Mouse (Mus musculus) thymus, postnatal 10 days (tissue): ENCODE measurements around the gene 1810062G17Rik.
A peak's percentile ranks its signal among the peaks of the same experiment; 100 is the strongest.

Experiments used
- DNase-seq, 2 experiments: peaks; one replicate each; pipeline ENCODE4 v3.0.0; 2021; ENCODE audit warnings: low spot score in 2 of 2

1810062G17Rik gene

DNA sequence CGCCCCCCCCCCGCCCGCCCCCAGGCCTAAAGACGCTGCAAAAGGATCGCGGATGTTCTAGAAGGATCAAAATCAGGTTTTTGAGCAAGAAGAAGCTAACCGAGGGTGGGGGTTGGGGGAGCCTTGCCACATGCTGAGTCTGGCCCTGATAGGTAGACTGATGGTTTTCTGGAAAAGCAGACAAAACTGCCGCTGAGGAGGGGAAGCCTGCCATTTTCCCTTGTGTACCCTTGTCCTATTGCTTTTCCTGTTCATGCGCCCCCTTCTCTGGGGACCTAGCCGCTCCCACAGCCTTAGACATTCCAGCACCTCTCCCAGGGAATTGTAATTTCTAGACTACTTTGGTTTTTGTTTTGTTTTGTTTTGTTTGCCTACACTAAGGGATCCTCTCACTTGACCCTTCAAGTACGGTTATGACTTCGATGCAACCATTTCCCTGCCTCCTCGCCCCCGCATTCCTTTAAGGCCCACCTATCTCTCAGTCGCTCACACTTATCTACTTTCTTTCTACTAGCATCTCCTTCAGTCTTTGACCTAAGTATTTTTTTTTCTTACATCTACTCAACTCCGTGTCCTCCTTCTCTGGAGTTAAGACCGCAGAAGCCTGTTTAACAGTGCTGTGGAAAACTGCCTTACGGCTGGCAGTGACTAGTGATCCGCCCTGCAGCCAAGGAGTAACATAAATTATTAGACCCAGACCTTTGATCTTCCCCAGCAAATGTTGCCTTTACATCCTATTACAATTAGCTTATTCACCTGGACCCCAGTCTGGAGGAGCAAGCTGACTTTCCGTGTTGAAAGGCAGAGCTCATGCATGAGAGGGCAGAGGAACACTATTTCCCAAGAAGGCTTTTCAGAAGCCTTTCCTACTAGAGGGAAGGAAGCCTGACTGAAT lies 771 bp downstream of the 1810062G17Rik start:
- DNase-seq = peak; percentile 57 to 62

DNA sequence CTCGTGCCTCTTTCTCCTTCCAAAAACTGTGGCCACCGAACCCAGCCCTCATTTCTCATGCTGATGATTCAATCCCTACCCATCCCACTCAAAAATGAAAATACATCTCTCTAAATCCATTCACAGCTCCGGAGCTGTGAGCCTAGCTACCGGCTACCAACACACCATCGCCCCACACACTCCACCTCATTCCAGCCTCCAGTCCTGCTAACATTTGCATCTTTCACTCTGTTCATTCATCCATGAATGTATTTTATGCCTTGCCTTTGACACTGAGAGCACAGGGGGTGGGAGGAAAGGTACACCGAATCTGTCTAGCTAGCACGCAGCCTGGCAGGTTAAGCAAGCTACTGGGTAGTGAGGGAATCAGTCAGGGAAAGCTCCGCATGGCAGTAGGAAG lies 3.0 kb downstream of the 1810062G17Rik start:
- no peak for DNase-seq

DNA sequence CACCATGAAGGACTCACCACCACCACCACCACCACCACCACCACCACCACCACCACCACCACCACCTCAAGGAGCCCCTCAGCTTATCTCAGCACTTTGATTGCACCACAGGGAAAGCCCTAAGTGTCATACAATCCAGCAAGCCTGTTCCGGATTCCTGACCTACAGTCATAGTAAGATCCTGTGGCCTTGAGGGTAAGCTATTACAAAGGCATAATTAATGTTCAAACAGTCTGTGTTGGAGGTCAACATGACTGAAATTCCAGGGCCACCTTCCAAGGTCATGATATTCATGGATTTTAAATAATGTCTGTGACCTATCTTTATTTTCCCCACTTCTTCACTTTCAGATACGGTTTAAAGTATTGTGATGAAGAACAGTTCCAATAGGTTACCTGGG lies 4.7 kb downstream of the 1810062G17Rik start:
- no peak for DNase-seq

DNA sequence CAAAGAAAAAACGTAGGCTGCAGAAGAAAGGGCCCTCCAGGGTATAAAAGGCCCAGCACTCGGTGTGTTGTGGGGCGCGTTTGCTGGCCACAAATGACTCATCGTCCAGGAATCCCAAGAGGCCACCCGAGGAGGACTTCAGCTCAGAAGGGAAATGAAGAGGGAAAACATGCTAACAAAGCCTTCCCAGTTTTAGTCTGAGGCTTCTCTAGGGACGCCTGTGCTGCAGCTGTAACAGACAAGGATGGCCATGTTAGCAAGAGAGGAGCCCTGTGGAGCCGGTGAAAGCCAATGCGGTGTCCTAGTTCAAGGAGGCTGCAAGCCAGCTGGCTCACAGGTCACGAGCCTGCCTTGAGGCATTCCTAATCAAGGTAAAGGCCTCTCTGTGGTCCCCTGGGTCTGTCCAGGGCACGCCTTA lies 6.0 kb downstream of the 1810062G17Rik start:
- DNase-seq = no peak

DNA sequence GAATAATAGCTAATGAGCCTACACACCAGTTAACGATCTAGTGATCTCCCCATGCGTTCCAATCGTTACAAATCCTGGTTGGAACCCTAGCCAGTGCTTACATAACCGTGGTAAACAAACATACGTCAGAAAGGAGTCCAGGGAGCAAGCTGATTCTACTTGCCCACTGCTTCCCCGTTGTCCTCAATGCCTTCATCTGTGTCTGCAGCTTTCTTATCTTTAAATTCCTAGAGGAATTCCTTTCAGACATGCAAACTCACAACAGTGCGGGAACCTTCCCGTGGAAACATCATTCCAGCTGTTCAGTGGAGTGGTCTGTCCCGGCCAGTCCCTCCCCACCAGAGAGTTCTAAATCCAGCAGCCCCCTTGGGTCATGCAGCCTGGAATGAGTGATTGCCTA lies 7.2 kb downstream of the 1810062G17Rik start:
- no peak for DNase-seq

DNA sequence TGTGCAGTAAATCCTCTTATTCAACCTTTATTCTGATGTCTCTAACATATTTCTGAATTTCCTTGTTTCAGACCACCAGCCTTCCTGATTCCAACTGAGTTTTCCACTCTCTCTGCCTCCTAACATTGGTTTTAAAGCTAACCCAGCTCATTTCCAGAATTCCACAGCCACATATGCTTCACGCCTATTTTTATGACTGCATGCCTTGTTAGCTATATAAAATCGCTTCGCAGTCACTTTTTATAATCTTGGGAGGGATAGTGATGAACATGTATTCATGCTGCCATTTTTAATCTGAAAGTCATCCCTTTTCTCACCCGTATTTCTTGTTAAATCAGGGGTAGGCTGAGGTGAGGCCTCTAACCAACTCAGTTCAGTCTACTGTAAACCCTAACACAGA lies 8.6 kb downstream of the 1810062G17Rik start:
- no peak for DNase-seq

DNA sequence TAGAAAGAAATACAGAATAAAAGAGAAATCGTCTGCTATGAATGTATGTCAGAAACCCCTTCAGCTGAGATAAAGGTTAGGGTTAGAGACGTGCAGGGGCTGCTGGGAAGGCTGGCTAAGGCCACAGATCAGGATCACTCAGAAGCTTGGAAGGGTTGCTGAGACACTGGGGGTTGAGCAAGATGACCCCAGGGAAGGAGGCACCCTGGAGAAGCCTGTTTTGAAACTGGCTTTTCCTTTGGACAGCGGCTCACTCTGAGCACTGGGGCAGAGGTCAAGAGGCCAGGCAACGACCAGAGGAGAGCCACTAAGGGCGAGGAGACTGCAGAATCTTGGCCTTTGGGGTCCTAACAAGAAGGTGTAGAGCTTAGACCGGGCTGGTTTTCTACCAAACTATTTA lies 10.4 kb downstream of the 1810062G17Rik start:
- no peak for DNase-seq

DNA sequence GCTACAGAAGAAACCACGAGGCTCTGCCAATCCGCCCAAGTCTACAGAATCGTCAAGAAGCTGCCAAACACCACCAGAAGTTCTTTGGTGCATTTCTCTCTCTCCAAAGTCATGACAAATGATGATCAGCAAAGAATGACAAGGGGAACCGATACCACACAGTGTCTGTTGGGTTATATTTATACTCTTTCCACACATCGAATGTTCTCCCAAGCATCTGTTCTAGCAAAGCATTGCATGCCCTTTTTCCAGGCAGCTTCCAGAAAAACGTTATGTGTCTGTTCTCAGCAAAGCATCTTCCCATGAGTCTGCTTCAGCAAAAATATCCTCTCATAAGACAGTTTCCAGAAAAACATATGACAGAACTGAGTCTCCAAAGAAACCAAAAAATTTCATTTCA lies 11.1 kb downstream of the 1810062G17Rik start:
- no peak for DNase-seq

DNA sequence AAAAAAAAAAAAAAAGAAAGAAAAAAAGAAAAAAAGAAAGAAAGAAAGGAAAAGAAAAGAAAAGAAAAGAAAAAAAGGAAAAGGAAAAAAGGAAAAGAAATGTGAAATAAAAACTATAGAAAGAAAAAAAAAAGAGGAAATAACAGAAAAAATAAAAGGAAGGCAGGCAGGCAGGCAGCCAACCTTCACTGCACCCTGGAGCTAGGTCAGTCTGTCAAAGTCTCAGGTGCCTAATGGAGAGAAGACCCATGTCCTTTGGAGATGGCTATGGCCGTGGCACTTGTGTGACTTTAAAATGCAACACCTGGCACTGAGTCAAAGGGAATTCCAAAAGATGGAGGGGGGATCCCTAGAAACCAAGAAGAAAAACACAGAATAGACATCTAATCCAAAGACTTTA lies 12.6 kb downstream of the 1810062G17Rik start:
- no peak for DNase-seq

DNA sequence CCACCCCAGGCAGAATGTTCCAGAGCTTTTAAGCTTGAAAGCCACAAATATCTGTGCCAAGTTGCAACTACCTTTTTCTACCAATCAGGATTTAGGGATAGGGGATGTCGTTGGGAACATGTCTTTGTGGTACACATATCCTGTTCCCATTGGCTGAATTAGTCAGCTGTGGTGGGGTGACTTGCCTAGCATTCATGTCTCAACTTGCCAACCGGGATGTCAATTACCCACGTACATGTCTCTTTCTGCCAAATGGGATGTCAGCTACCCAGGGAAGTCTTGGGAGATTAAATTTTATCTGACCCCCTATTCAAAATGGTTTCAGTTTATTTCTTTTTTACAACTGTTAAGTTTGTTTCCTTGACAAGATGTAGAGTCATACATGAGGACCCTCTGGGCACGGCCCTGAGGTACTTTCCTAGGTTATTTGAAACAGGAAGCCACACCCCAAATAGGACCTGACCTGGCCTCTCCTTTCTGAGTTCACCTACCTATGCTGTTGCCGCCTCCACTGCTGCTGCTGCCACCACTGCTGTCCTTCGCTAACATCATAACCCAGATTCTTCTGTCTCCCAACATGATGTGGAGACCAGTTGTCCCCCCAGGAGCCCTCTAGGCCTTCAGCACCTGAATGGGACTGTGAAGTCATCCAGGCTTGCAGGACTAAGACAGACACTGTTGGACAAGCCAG lies 13.3 kb downstream of the 1810062G17Rik start:
- DNase-seq = no peak

DNA sequence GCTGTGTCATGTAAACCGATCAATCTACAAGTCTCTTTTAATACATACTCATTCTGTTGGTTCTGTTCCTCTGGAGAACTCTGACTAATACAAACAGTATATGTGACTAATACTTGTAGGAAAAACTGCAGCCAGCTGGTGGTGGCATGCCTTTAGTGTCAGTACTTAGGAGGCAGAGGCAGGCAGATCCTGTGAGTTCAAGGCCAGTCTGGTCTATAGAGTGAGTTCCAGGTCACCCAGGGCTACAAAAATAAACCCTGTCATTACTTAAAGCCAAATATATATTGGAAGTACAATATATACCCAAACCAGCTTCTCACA lies 13.8 kb downstream of the 1810062G17Rik start:
- no peak for DNase-seq

DNA sequence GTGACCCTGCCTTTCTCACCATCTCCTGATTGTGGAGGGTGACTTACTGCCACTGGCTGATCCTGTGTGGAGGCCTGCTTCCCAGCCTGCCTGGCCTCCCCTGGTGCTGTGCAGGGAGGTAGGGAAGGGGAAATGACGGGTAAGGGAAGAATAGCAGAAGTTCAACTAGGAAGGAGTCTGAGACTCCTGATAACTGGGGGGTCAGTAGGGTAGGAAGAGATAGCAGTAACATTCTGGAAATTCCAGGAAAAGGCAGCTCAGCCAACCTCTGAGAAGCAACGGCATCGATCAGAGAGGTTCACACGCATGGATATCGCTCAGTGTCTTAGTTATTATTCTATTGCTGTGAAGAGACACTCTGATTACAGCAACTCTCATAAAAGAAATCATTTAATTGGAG lies 15.8 kb downstream of the 1810062G17Rik start:
- no peak for DNase-seq

DNA sequence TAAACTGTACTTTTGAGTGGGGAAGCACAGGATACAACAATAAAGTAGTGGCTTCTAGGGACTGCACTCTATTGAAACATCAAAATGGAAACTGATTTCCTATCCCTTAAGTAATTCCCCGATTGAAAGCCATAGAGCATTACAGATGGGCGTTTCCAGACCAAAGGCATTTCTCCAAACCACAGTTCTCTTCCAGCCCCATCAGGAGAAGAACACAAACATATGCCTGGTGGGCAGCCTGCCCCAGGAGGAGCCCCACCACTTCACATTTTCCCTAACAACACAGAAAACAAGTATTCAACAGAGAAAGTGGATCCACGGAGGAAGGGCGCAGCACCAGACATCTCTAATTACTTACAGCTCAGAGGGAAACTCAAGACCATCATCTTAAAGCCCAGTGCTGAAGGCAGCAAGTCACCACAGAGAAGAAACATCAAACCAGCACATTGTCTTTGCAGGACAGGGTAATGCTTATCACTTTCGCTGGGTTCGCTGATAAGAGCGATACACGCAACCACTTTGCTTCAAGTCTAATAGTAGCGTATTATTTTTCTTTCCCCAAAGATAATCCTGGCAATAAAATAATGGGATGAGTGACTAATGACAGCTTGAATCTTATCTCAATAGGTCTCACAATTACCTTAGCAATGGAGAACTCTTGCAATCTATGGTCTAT lies 17.1 kb downstream of the 1810062G17Rik start:
- no peak for DNase-seq

DNA sequence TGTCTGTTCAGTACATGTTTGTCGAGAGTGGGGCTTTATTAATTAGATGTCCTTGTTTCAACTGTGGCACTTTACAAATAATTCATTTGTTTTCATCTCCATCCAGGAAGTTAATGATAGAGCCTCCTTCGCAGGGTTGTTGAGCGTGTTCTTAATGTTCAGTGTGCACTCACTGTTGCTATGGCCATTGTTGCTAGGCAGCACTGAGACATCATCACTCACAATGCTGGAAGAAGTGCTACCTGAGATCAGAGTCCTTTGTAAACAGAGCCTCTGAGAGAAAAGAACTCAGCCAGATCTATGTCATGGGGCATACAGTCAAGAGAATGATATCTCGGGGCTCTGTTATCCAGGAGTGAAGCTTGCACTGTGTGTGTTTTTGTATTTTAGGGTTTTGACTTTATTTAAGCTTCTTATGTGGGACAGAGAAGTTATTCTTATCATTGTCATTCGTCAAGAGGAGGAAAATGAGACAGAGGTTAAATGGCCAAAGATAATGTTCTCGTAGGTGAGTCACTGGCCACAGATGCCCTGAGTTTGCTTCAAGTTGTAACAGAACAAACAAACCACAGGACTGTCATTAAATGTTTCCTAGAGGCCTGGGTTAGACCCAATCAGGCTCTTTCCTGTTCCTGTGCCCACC lies 18.0 kb downstream of the 1810062G17Rik start:
- DNase-seq = no peak

DNA sequence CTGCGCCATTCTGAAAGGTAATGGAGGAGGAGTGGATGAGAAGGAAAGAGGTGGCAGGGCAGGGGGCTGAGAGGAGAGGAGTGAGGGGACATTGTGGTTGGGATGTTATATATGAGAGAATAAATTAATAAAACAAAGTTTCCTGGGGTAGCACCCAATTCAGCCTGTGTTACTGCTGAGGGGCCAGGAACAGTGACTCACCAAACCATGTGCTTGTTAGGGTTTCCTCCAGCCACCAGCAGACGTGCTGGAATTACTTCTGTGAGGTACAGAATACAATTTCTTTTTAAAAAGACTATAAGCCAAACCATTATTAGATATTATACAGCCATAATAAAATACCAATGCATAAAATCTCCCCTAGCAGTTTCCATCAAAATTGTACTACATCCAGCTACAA lies 18.9 kb downstream of the 1810062G17Rik start:
- no peak for DNase-seq

DNA sequence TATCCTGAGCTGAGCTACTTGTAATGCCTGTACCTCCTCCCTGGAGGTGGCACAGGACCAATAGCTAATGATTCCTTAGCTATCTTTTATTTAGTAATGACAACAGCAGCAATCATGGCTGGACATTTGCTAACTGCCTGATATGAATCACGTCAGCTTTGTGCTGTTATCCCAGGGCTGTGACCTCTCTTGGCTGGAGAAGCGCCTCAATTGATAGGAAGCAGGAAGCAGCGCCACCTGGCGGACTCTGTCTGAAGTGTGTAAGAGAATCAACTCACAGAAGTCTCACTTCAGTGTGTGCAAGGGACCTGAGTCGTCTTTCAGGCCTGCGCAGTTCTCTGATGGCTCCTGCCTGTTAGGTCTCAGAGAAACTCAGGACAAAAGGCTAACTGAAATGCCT lies 19.7 kb downstream of the 1810062G17Rik start:
- DNase-seq = peak; percentile 46 to 83

DNA sequence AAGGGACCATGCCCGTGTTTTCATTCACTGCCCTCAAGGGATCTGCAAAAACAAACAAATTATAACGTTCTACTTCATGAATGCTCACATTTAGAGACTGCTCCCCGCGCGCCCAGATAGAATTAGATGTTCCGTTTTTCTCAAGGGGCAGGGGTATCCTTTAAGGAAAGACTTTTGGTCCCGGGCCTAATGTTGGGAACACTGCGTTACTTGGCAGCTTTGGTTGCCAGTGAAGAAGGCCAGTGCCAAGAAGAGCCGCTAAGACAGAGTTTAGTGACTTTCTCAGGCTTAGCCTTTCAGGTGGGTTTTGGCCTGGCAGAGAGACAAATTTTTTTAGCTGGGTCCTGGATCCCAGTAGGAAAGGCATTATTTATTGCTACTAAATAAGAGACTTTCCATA lies 20.5 kb downstream of the 1810062G17Rik start:
- no peak for DNase-seq

DNA sequence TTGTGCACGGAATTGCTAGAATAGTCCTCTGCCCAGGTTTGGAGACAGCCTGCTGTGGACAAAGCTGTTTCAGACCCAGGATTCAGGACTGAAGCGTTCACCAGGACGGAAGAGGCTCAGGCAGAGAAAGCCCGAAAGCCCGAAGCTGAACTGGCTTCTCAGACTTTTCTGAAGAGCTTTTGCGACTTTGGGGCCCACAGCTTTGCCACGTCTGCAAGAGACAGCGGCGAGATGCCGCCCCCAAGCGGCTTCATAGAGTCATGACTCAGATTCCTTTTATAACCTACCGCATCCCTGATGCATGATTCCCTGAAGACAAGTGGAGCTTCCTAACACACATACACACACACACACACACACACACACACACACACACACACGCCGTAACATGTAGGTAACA lies 21.0 kb downstream of the 1810062G17Rik start:
- DNase-seq = peak in 1 of 2 experiments; percentile 65

DNA sequence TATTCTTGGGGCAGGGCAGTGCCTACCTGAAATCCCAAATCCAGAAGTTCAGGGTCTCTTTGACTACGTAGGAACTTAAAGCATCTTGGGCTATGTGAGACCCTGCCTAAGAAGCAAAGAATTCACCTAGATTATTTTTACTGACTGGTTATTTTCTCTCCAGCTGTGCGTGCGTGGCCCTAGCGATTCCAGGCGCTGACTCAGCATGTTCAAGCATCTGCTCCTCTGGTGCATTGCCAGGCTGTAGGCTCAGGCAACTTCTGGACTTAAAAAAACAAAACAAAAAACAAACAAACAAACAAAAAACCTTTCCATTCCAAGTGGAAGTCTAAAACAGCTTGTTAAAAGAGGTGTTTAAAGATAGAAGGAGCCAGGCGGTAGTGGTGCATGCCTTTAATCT lies 22.5 kb downstream of the 1810062G17Rik start:
- no peak for DNase-seq

DNA sequence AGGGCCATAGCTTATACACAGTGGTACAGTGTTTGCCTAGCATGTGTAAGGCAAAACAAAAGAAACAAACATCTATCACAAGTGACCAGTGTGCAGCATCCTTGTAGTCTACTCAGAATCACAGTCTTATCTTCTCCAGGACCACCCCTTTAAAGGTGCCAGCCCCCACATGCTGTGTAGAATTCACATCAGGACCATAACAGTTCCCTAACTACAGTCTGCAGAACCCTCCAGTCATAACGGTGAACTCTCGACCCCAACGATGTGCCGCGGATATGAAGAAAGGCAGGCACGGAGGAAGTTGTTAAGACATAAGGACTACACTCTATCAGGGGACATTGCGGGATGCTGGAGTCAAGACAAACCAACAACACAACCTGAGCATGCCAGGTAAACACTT lies 23.7 kb downstream of the 1810062G17Rik start:
- no peak for DNase-seq

DNA sequence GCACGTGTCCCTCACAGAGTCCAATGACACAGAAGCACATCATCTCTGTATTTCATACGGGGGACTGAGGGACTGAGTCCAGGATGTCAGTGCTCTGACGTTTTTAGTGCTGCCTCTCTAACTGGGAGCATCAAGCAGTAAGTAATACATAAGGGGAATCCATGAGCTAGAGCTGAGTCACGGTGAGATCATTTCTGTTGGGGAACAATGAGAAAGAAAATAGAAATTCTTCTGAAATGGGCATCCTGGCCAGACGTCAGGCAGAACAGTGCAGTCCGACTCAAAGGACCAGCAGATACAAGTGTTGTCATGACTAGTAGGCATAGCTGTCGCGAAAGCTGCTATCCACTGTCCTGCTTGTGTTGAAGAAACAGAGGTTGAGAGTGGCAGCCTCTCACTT lies 25.2 kb downstream of the 1810062G17Rik start:
- DNase-seq = no peak

DNA sequence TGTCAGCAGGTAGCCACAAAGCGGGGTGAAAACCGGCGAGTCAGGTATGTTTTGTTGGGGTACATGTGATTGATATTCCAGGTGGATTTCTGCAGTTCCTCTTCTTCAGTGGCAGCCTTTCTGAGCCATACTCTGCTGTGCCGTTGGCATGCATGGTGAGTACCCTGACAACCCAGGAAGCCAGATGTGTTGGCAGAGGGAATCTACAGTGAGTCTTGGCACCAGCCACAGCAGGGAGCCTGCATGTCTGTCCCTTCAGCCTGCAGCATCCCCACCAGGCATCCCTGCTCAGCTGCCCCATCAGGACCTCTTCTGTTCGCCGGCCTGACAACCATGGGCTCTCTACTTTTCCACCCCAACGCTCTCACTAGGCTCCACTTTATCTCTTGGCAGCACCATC lies 25.8 kb downstream of the 1810062G17Rik start:
- DNase-seq = no peak
